Mouse (Mus musculus) gastrocnemius, postnatal 10 days (tissue): ENCODE data around the gene Spen. TPM values are rescaled to one million over a fixed set of nuclear protein-coding genes. Genes with fewer than 3 reads are reported as not detected.
A peak's percentile ranks its signal among the peaks of the same experiment; 100 is the strongest.
"Not testable (repeated sequence)": the region's sequence is repeated elsewhere in the genome, so short reads cannot be mapped to it uniquely, and the experiment has no call there.

Experiments
- DNase-seq: peaks from one replicate; pipeline ENCODE4 v3.0.0; 2021; ENCODE audit warnings: mixed read lengths
- total RNA-seq, 2 experiments: library from RNA; stranded (reverse); gene quantifications; 2 replicates each; pipeline ENCODE4 v1.2.3; 2021

Gene Spen
- total RNA-seq, 2 experiments from 2014 or later = 23.4 to 30.9 TPM

DNA sequence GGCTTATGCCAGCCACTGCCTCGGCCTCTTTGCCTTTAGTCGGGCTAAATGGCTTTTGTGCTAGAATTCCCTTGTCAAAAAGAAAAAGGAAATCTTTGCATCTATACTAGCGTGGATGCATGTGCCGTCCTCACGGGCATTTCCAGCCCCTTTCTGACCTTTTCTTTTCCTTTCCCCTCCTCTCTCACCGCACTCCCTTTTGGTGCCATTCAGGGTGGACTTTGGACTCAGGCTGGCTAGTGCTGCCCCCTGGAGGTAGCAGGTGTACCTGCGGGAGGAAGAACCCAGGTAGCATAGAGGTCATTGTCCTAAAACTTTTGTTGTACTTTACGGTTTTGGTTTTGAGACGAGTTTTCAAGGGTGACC lies 21.5 kb upstream of the Spen start:
- DNase-seq = peak; percentile 80

DNA sequence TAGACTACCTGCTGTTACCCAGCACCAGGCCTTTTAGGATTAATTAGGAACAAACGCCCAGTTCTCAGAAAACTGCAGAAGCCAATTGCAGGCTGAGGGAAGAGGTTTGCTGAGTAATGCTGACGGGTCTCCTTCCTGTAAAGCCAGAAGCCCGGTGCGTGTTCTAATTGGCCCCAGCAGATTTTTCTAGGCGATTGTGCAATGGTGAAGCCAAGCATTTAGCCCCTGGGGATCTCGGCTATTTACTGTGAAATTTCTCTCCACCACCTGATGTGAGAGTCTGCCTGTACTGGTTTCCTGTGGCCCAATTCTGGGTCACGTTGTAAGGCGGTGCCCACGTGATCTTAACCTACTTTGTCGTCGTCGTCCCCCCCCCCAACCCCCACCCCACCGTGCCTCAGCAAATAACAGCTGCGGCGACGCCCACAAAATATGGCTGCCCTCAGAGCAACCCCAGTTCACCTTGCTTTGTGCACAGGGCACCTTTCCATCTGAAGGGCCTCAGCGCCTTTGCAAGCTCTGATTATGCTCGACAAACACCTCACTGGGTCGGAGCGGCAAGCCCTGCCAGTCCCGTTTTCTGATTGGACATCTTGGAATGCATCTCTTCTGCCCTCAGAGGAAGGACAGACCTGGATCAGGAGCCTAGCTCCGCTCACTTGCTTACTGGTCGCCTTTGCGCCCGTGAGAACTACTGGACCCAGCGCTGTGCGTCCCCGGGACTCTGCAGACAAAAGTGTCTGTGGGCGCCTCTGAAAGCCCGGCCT lies 20.9 kb upstream of the Spen start:
- peak; percentile 70 for DNase-seq

DNA sequence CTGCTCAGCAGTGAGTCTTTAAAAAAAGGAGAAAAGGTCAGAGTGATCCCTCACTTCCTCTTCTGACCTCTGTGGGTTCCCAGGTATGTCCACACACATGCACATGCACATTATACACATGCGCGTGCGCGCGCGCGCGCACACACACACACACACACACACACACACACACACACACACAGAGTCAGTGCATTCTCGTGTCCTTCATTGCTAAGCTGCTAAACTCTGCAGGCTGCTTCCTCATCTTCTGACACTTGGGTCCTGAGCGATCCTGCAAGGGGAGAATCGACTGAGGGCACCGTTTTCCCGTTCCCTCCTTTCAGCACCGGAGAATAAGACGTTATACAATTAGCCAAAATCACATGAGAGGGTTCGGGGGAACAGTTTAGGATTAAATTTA lies 20.3 kb upstream of the Spen start:
- DNase-seq = no peak

DNA sequence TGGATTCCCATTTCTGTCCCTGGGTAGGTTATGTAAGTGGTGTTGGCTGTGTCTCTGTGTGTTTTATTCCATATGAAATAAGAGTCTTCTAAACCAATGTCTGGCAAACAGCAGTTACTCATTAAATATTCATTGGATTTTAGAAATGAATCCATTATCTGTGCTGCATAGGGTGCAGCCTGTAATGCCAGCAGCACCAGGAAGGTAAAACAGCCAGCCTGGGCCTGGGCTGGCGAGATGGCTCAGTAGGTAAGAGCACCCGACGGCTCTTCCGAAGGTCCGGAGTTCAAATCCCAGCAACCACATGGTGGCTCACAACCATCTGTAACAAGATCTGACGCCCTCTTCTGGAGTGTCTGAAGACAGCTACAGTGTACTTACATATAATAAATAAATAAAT lies 17.8 kb upstream of the Spen start:
- not testable (repeated sequence) for DNase-seq

DNA sequence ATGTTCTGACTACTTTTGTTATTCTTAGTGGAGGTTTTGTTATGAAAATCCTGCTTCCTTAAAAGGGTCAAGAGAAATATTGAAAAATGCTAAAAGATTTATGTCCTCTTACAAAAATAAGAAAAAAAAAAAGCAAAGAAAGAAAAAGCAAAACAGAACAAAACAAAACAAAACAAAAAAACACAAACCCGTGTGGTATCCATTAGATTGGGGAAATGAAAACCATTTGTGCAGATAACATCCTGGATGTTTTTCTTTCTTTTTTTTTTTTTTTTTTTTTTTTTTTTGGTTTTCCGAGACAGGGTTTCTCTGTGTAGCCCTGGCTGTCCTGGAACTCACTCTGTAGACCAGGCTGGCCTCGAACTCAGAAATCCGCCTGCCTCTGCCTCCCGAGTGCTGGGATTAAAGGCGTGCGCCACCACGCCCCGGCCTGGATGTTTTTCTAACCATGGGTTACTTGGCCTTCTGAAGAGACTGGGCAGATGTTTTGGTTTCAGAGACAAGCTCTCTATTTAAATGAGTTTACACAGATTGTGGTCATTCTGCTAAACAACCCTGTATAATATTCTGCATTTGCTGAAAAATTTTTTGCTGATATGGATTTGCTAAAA lies 16.0 kb upstream of the Spen start:
- DNase-seq = not testable (repeated sequence)

DNA sequence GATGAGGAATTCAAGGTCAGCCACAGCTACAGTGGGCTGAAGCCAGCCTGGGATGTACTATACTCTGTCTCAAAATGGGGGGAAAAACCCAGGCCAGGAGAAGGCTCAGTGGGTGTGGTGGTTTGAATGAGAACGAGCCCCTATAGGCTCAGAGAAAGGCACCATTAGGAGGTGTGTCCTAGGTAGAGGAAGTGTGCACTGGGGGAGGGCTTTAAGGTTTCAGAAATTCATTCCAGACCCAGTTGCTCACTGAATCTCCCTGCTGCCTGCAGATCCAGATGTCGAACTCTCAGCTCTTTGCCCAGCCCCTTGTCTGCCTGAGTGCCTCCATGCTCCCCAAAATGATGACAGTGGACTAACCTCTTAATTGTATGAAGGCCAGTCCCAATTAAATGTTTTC lies 14.1 kb upstream of the Spen start:
- DNase-seq = no peak

DNA sequence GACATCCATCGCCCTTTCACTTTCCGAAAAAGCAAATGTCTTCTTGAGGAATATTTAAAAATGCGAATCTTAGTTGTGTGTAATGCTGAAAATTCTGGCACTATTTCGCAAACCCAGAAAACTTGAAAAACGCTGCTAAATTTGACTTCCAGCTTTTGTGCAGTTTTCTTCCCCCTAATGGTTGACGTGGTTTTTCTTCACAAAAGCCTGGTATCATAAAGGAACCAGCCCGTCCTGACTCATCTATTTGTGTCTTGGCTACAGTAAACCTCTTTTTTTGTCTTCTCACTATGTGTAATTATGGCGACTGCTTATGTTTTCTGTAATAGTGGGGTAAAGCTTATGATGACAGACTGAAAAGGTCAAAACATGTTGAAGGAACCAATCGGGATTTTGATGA lies 8.9 kb upstream of the Spen start:
- DNase-seq = no peak

DNA sequence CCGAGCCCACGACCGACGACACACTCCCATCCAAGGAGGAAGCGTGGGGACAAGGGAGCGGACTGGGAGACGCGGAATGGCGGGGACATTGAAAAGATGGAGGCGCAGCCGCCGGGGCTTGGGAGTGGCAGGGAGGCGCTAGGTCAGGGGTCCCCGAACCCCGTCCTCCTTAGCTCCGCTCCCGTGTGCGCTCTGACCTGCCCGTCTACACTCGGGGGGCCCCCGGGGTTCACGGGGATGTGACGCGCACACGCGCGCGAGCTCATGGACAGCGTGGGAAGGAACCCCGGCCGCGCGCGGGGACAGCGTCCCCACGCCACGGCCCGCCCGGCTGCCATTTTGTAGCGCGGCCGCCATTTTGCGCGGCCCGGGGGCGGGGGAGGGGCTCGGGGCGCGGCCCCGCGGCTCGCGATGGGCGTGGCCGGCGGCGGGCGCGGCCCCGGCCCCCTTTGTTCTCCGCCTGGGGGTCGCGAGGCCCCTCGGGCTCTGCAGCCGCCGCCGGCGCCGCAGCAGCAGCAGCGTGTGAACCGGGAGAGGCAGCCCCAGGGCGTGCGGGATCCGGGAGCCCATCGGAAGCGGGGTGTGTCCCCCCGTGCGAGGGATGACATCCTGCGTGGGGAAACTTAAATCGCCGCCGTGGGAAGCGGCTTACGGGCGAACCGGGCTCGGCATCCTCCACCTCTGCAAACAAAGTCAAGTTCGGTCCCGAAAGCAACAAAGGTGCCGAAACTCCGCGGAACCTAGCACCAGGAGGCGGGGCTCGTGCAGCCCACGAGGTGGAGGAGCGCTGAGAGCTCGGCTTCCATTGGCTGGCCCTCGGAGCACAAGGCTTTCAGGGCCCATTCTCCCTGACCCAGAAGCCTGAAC lies 8.2 kb upstream of the Spen start:
- DNase-seq = peak; percentile 78

DNA sequence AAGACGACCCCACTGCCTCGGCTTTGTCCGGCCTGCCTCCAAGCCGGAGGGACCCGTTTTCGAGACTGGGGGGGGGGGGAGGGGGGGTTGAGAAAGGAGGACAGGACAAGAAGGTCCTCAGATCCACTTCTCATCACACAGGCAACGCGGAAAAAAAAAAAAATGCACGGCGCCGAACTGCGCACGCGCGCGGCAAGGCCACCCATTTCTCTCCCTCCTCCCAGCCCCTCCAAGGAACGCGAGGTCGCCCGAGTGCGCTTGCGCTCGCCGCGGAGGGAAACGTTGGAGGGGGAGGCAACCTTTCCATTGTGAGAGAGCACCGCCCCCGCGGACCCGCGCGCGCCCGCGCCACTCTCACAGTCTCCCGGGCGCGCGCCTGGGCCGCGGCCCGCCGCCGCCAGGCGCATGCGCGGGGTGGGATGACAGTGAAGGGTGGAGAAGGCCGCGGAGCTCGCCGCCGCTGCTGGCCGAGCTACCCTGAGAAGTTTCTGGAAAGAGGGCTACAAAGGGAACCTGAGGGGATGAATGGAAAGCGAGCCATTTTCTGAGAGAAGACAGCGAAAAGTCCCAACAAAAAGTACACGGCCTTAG lies 7.4 kb upstream of the Spen start:
- DNase-seq = peak; percentile 99

DNA sequence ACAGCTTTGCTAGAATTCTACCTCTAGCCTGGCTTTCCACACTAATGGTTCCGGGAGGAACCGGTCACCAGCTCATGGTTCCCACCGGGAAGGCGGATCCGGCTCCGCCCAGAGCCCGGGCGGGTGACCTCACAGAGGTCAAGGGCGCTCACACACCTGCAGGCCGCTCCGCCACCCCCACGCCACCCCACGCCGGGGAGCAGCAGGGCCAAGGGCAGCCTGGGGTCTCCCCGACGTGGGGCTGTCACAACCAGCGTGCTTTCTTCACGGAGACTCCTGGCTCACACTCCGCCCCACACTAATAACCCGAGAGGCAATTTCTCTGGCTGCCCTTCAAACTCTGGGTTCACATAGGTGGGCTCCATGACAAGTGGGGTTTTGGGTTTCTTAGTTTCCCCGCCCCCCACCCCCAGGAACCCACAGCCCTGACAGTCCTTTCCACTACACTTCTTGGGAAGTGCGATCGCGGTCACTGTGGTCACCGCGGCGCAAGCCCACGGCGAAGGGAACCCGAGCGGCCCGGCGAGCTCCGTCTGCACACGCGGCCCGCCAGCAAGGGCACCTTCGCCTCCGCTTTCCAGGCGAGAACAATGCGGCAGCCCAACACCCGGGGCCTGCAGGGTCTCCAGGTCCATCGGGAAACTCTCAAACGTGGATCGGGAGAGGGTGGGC lies 6.8 kb upstream of the Spen start:
- peak; percentile 74 for DNase-seq

DNA sequence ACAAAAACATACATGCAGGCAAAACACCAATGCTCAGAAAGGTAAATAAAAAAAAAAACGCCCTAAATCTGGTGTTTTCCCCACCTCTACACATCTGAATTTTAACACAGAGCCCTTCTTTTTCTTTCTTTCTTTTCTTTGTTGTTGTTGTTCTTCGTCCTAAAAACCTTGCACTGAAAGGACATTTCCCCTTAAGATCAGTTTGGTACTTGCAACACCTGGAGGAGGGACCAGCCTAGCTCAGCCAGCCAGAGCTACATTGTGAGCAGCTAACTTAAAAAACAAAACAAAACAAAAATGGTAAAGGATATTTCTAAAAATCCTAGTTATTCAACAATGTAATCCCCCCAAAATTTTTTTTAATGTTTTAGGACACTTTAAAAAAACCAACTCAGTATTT lies 6.1 kb upstream of the Spen start:
- no peak for DNase-seq

DNA sequence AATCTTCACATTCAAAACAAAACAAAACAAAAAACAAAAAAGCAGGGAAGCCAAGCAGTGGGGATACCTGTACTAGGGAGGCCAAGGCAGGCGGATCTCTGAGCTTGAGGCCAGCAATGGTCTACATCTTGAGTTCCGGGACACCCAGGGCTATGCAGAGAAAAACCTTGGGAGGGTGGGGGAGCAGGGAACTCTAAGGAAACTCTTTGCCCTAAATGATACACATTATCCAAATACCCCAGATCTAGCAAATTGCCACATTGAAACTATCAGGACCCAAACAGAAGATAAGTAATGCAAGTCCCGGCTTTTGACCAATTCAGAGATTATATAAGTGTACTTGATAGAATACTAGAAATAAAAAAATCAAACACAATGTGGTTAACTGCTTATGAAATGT lies 5.2 kb upstream of the Spen start:
- DNase-seq = no peak

DNA sequence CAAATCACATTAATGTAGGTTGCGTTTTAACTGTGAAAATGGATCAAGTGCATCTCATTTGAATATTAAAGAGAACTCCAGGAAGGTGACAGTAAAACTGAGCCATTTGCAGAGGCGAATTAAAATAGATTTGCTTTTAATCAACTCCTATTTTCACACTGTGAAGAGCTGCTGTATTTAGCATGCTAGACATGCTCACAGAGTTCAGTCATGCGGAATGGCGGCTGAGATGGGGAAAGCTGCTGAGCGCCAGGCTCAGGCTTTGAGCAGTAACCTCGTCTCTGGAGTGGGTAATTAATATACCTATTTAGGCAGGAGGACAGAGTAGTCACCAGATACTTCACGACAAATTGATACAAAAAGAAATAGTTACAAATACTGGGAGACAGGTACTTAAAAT lies 3.5 kb upstream of the Spen start:
- no peak for DNase-seq

DNA sequence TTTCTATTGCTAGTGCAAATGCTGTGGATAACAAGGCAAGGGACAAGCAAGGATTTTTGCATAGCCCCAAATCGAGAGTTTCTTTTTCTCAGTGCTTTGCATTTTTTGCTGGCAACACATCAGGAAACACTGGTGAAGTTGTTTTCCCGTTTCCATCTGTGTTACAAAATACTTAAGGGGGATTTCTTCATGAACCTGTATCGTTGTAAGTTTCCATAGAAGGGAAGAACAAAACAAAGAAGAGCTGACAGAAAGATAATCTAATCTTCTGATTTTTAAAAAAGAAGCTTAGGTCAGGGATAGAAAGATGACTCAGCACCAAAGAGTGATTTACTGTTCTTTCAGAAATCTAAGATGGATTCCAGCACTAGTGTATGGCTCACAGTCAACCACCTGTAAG lies 2.4 kb upstream of the Spen start:
- no peak for DNase-seq

DNA sequence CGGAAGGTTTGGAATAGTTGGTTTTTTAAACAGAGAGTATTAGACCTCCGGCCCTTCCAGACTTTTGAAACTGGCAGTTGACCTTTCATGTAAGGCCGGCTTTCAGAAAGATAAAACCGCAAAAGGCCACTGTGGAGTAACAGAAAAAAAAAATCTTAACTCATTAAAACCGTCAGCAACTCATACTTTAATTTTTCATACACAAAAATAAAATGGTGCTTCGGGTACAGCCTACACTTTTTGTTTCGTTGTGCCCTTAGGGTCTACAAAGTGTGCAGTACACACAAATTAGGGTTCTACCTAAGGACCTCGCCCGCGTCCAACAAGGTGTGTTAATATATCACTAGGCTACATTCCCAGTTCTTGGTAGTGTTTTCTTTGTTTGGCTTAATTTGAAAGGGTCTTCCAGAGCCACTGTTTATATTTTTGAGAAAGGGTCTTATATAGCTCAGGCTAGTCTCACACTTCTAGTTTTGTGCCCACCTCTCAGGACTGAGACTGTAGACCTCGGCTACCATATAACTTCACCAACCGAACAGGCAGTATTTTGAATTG lies 893 bp upstream of the Spen start:
- DNase-seq = no peak

DNA sequence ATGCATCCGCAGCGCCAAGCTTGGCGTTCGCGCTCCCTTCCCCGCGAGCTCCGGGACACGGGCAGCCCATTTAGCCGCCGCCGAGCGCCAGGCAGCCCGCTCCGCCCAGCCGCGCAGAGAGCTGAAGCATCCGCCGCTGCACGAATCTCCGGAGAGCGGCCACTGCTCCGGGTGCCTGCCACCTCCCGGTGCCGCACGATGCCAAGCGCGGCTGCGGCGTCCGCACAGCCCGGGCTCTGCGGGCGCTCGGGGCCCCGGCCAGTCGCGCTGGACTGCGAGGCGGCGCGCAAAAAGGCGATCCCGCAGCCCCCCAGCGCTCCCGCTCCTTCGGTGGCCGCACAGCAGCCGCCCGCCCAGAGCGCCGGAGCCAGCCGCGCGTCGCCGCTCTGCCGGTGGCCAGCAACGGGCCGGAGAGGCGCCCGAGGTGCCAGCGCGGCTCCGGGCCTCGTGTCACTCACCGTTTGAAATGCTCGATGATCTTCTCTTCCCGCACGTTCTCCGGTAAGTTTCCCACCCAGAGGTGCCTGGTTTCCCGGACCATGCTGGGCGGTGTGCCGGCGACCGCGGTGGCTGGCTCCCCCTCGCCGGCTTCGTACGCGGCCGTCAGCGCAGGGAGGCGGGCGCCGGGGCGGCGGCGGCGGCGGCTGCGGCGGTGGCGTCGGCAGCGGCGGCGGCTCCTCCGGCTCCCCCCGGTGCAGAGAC lies 540 bp downstream of the Spen start:
- DNase-seq = peak; percentile 69

DNA sequence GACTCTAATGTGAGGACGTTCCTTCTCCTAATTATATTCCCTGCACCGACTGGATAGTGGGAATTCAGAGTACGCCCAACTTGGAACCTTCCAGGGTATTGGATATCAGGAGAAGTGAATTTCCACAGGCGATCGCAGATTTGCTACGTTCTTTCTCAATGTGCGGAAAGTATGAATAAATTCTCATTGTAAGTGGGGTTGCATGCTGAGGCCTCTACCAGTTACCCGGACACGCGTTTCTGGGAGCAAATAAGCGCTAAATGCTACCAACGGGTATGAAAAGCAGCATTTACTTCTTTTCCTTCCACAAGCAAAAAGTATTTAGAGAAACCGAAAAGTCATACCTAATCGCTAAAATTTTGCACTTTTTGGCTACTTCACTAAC lies 1.2 kb downstream of the Spen start:
- DNase-seq = no peak

DNA sequence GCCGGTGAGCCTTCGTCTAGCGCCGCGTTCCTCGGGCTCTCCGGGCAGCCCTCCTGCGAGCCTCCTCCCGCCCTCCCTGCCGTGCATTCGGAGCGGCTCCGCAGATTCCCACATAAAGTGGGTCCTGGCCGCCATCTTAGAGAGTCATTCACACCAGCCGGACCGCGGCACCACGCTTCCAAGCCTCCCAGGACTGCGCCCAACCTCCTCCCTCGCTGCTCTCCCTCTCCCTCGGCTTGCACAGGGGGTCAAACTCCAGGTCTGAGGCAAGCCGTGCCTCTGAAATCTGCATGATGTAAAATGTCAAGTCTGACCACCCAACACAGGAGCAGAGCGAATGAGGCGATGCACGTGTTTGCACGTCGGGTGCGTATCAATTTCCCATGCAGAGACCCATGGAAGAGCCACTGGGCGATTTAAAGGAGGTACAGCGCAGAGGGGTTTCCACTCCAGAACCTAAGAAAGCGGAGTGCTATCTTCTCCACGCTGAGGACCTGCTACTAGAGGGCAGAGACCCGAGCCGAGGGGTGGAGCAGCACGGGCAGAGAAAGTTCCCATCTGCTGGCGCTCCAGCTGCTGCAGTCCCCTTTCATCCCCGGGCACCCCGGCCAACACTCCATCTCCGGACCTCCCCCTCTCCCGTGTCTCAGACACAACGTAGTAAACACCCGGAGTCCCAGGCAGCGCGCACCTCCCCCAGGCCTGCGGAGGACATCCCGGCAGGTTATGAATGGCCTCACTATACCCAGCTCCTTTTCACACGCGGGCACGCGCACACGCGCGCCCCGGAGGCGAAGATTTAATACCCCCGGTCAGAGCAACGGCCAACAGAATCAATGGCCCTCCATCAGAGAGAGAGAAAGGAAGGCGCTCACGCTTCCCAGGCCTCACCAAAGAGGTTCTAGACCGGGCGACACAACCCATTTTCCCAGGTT lies 1.8 kb downstream of the Spen start:
- peak; percentile 56 for DNase-seq

DNA sequence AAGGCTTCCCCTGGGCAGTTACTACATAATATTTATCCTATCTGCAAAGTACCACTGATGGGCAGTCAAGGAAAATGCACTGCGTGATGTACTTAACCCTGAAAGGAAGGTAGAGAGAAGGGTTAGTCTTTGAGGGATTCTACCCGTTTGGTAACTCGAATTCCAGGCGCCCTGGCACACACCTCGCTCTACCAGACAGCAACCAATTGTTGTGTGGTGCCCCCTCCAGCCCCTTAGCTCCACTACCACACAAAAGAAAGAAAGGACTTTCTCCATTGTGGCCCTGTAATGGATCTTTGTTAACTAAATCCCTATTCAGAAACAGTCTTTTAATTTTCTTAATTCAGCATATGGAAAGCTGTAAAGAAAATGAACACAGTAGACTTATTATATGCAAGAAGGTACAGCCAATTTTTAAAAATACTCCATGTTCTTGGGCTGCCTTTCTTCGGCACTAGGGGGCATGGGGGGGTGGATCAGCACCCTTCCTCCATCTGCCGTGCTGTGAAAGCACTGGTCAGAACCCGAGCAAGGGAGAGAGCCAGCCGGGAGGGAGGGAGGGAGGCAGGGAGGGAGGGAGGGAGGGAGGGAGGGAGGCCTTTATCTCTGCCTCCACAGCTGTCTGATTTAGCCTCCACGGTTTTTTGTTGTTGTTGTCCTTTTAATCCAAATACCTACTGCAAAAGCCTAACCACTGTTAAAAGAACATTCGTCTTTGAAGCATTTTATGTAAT lies 3.3 kb downstream of the Spen start:
- peak; percentile 36 for DNase-seq

DNA sequence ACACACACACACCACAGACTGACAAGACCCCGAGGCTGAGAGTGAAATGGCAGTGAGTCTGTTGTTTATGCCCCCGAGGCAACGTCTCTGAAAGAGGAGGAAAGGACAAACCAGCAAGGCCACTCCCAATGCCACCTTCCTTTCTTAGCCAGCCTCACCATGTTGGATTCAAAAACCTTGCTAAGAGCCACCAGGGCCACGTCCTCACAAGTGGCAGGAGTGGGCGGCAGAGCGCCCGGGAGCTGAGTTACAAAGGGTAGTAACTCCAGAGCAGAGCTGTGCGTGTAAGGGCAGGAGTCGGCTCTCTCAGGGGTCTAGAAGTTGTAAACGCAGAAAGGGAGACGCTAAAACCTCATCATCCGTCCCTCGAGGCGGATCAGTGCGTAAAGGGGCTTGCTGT lies 7.4 kb downstream of the Spen start:
- no peak for DNase-seq
